Mouse (Mus musculus) spleen, adult 2 months (tissue): ENCODE measurements around the gene Gpr68.

Experiments used
- CTCF ChIP-seq: fragments of 200-500 bp; IDR thresholded peaks from 2 replicates; pipeline ENCODE4 v1.5.1; 2011; ENCODE audit warnings: mild to moderate bottlenecking, inconsistent platforms; ENCODE audit not compliant: insufficient read depth, insufficient read length, insufficient replicate concordance; ENCODE audit errors: extremely low read depth
- POLR2A ChIP-seq: fragments of 200-500 bp; IDR thresholded peaks from 2 replicates; pipeline ENCODE4 v1.6.1; 2011; ENCODE audit warnings: low read depth, low read length, inconsistent platforms

DNA sequence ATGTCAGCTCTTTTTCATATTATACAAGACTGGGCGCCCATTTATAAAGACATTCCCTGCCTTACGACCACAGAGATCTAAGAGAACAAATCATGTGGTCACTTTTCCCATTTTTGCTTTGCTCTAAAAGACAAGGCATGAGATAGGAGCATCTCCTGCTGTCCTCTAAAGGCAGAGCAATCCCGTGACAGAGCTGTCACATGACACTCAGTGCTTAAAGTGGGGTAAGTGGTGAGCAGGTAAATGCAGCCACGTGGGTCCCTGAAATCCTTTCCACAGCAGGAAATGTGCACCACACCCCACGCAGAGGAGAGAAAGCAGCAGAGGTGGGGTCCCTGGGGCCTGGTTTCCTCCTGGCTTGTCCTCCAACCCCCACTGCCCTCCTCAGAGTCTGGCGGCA lies 40.0 kb upstream of the Gpr68 start:
- TF ChIP-seq CTCF, result no peak
- TF ChIP-seq POLR2A, result no peak
